Mouse (Mus musculus): Measurements from ENCODE around the gene Ppp1r14b. TPM values are rescaled to one million over a fixed set of nuclear protein-coding genes. Genes with fewer than 3 reads are reported as not detected.

Gene Ppp1r14b
- polyA plus RNA-seq, 1 experiment from 2014 or later, result 199 TPM

DNA sequence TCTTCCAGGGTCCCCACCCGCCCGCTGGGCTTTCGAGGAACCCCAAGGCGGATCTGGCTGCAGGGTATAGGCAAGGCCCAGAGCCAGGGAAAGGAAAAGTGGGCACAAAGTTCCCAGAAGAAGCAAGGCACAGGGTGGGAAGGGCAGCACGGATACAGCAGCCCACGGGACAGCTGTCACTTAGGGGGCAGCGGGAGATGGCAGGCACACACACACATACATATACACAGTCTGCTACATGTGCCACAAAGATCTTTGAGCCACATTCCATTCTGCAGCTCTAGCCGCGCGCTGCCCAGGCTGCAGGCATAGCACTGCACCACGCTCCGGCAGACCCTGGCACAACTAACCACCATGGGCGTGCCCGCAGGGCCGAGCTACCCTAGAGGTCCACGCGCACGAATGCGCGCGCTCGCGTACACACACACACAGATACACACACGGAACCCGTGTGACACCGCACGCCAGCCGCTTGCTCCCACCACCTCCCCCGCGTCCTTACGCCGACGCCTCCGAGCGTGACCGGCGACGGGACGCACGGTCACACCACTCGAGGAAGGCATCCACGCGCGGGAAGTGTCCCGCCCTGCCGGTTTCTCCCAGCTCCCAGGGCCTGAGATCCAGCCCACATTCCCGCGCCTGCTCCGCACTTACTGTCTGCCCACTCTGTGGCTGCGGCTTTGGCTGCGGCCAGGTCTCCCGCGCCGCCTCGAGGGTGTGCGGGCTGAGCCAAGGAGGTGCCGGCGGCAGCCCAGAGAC lies 41.2 kb upstream of the Ppp1r14b start:
- Histone ChIP-seq H3K36me3 (ENCODE audit: control insufficient read depth, insufficient read depth, low read length) (no peaks in the 10 kb centered on the region), H3K4me2 (ENCODE audit: low read length) (peak overlapping the region; percentile 75), H3K27me3 (replicated peaks; ENCODE audit: control insufficient read depth, insufficient read depth, low read length) (peaks cover 69% of the 10 kb centered on the region), H3K4me3 (ENCODE audit: low read depth, low read length) (peak overlapping the region; percentile 36), H3K9me3 (ENCODE audit: control insufficient read depth, low read length) (no peaks in the 10 kb centered on the region), H3K9ac (ENCODE audit: low read length) (0 out of 2 replicates have a peak overlapping the region, but pooled peaks have one; percentile 37), H3K27ac (ENCODE audit: low read depth) (no peak overlapping the region), H3K4me1 (replicated peaks; ENCODE audit: control insufficient read depth, insufficient read depth, low read length) (peaks cover 6% of the 10 kb centered on the region)
- peak; percentile 49 for ATAC-seq (replicated peaks; ENCODE audit: low FRiP score, low TSS enrichment, low read depth)
- 4% methylated on average over 57 of the region's 58 CpGs for WGBS
- DNase-seq (ENCODE audit: low spot score), result no peak

DNA sequence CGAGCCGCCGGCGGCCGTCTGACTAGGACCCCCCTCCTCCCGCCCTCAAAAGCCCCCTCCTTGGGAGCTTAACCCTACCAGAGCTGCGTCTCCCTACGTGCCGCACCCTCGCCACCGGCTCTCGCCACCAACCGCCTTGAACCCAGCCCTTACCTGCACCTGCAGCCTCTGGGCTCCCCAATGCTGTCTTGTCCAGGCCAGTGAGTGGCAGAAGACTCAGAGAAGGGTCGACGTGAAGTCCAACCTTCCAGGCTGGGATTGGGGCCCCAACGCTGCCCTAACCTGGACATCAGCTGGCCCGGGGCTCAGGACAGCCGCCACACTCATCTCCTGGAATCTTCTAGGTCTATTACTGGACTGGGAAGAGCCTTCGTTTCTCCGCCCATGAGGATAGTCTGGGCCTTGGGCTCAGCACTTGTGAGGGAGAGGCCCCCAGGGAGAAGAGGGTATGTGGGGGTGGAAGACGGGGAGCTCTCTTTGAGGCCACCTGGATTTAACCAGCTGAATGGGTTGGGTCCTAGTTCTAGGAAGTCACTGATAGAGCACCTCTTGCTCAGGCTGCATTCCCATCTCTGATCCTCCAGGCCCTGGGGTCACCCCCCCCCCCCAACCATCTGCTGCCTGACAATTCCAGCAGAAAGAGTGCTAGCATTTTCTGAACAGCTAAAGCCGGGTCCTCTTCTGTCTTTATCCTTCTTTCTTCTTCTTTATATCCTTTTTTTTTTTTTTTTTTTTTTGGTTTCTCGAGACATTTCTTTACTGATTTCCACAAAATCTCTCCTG lies 40.4 kb upstream of the Ppp1r14b start, which contains the start of gene Kcnk4:
Gene Kcnk4, minus strand, starts transcription at position 321 of the 783 bp plus-strand sequence.
- H3K36me3 ChIP-seq (ENCODE audit: control insufficient read depth, insufficient read depth, low read length), result no peaks in the 10 kb centered on the region
- peak within 1 kb of the TSS; percentile 36 for H3K4me3 ChIP-seq (ENCODE audit: low read depth, low read length)
- ATAC-seq (replicated peaks; ENCODE audit: low FRiP score, low TSS enrichment, low read depth) (no peak), DNase-seq (ENCODE audit: low spot score) (no peak)
- WGBS, result 12% methylated on average over 23 of the region's 23 CpGs
- peak within 1 kb of the TSS; percentile 75 for H3K4me2 ChIP-seq (ENCODE audit: low read length)
- 0 out of 2 replicates have a peak within 1 kb of the TSS, but pooled peaks have one; percentile 37 for H3K9ac ChIP-seq (ENCODE audit: low read length)
- peaks cover 64% of the 10 kb centered on the region for H3K27me3 ChIP-seq (replicated peaks; ENCODE audit: control insufficient read depth, insufficient read depth, low read length)
- no peak within 1 kb of the TSS for H3K27ac ChIP-seq (ENCODE audit: low read depth)
- no peaks in the 10 kb centered on the region for H3K9me3 ChIP-seq (ENCODE audit: control insufficient read depth, low read length)
- H3K4me1 ChIP-seq (replicated peaks; ENCODE audit: control insufficient read depth, insufficient read depth, low read length), result peaks cover 6% of the 10 kb centered on the region

GRCm38 (mm10) chr19:6936299-6936698 lies 38.5 kb upstream of the Ppp1r14b start:
- Histone ChIP-seq H3K9ac (ENCODE audit: low read length) (no peak overlapping the region), H3K9me3 (ENCODE audit: control insufficient read depth, low read length) (no peaks in the 10 kb centered on the region), H3K36me3 (ENCODE audit: control insufficient read depth, insufficient read depth, low read length) (no peaks in the 10 kb centered on the region), H3K4me3 (ENCODE audit: low read depth, low read length) (no peak overlapping the region), H3K4me2 (ENCODE audit: low read length) (no peak overlapping the region), H3K27ac (ENCODE audit: low read depth) (no peak overlapping the region), H3K4me1 (replicated peaks; ENCODE audit: control insufficient read depth, insufficient read depth, low read length) (peaks cover 12% of the 10 kb centered on the region), H3K27me3 (replicated peaks; ENCODE audit: control insufficient read depth, insufficient read depth, low read length) (peaks cover 50% of the 10 kb centered on the region)
- DNase-seq (ENCODE audit: low spot score), result no peak
- ATAC-seq (replicated peaks; ENCODE audit: low FRiP score, low TSS enrichment, low read depth), result no peak
- WGBS, result 23% methylated on average over 3 of the region's 3 CpGs

GRCm38 (mm10) chr19:6937541-6938465 lies 37.0 kb upstream of the Ppp1r14b start:
- Histone ChIP-seq H3K4me2 (ENCODE audit: low read length) (no peak overlapping the region), H3K4me3 (ENCODE audit: low read depth, low read length) (no peak overlapping the region), H3K9ac (ENCODE audit: low read length) (no peak overlapping the region), H3K27ac (ENCODE audit: low read depth) (no peak overlapping the region), H3K4me1 (replicated peaks; ENCODE audit: control insufficient read depth, insufficient read depth, low read length) (peaks cover 15% of the 10 kb centered on the region), H3K27me3 (replicated peaks; ENCODE audit: control insufficient read depth, insufficient read depth, low read length) (peaks cover 35% of the 10 kb centered on the region), H3K36me3 (ENCODE audit: control insufficient read depth, insufficient read depth, low read length) (no peaks in the 10 kb centered on the region), H3K9me3 (ENCODE audit: control insufficient read depth, low read length) (no peaks in the 10 kb centered on the region)
- ATAC-seq (replicated peaks; ENCODE audit: low FRiP score, low TSS enrichment, low read depth), result no peak
- 75% methylated on average over 16 of the region's 16 CpGs for WGBS
- no peak for DNase-seq (ENCODE audit: low spot score)

- peaks cover 12% of the 10 kb centered on the region for H3K4me1 ChIP-seq (replicated peaks; ENCODE audit: control insufficient read depth, insufficient read depth, low read length)
- H3K27ac ChIP-seq (ENCODE audit: low read depth), result no peak overlapping the region
- peaks cover 19% of the 10 kb centered on the region for H3K27me3 ChIP-seq (replicated peaks; ENCODE audit: control insufficient read depth, insufficient read depth, low read length)
- H3K36me3 ChIP-seq (ENCODE audit: control insufficient read depth, insufficient read depth, low read length), result peaks cover 3% of the 10 kb centered on the region; the same call in 1 of the 2 replicates
- H3K4me3 ChIP-seq (ENCODE audit: low read depth, low read length), result no peak overlapping the region
- WGBS, result 89% methylated on average over 20 of the region's 20 CpGs
- no peak for ATAC-seq (replicated peaks; ENCODE audit: low FRiP score, low TSS enrichment, low read depth)
- DNase-seq (ENCODE audit: low spot score), result no peak
- no peak overlapping the region for H3K4me2 ChIP-seq (ENCODE audit: low read length)
- no peak overlapping the region for H3K9ac ChIP-seq (ENCODE audit: low read length)
- H3K9me3 ChIP-seq (ENCODE audit: control insufficient read depth, low read length), result no peaks in the 10 kb centered on the region
Observed at GRCm38 (mm10) chr19:6939106-6940002, 35.4 kb upstream of the Ppp1r14b start.

GRCm38 (mm10) chr19:6940396-6941351 lies 34.1 kb upstream of the Ppp1r14b start:
- peak overlapping the region; percentile 77 for H3K4me3 ChIP-seq (ENCODE audit: low read depth, low read length)
- no peak for DNase-seq (ENCODE audit: low spot score)
- peaks cover 3% of the 10 kb centered on the region; the same call in 1 of the 2 replicates for H3K36me3 ChIP-seq (ENCODE audit: control insufficient read depth, insufficient read depth, low read length)
- peaks cover 7% of the 10 kb centered on the region for H3K27me3 ChIP-seq (replicated peaks; ENCODE audit: control insufficient read depth, insufficient read depth, low read length)
- WGBS, result 22% methylated on average over 26 of the region's 29 CpGs
- H3K27ac ChIP-seq (ENCODE audit: low read depth), result no peak overlapping the region
- peak overlapping the region; percentile 99 for H3K4me2 ChIP-seq (ENCODE audit: low read length)
- no peak for ATAC-seq (replicated peaks; ENCODE audit: low FRiP score, low TSS enrichment, low read depth)
- peaks cover 12% of the 10 kb centered on the region for H3K4me1 ChIP-seq (replicated peaks; ENCODE audit: control insufficient read depth, insufficient read depth, low read length)
- peak overlapping the region; percentile 71 for H3K9ac ChIP-seq (ENCODE audit: low read length)
- H3K9me3 ChIP-seq (ENCODE audit: control insufficient read depth, low read length), result no peaks in the 10 kb centered on the region

All from intestine, embryonic 14.5 days (tissue).